In genomic region chr8:125756391-125757105, GRCm38 (mm10) we compare ENCODE assay signal across 8 mouse cellular contexts. TPM values are rescaled to one million over a fixed set of nuclear protein-coding genes. Genes with fewer than 3 reads are reported as not detected.
DNase-seq lines count a peak whose midpoint lies in the region; ATAC-seq lines count a peak whose summit lies in the region.

No protein-coding gene starts in this region.

- H3K27me3 ChIP-seq in lung, embryonic 16.5 days (ENCODE audit: control insufficient read depth, insufficient read depth, low read depth, low read length): no peaks in the 10 kb centered on the region
- no peaks in the 10 kb centered on the region for H3K27me3 ChIP-seq in heart, embryonic 16.5 days (ENCODE audit: control insufficient read depth, insufficient read depth, low read length)
- 0 out of 2 replicates have a peak, but pooled peaks cover 2% of the 10 kb centered on the region for H3K27me3 ChIP-seq in neural tube, embryonic 15.5 days (replicated peaks)

- ATAC-seq in lung, embryonic 16.5 days (ENCODE audit: low read depth): peak; percentile 59
- peak; percentile 56 for ATAC-seq in heart, embryonic 16.5 days (replicated peaks; ENCODE audit: extremely low read depth, insufficient read depth, low FRiP score)
- ATAC-seq in neural tube, embryonic 15.5 days (ENCODE audit: low FRiP score): 0 out of 2 replicates have a peak, but pooled peaks have one; percentile 40

- H3K4me3 ChIP-seq in lung, embryonic 16.5 days (ENCODE audit: low read length): no peak overlapping the region
- no peak overlapping the region for H3K4me3 ChIP-seq in heart, embryonic 16.5 days (ENCODE audit: low read length)
- no peak overlapping the region for H3K4me3 ChIP-seq in neural tube, embryonic 15.5 days (replicated peaks)

- DNase-seq in lung, postnatal 14 days: no peak
- DNase-seq in cerebellum, postnatal 25 days: peak; percentile 76 to 81
- no peak for DNase-seq in T-cell, adult 2 months (ENCODE audit: low spot score)
- no peak for DNase-seq in kidney, postnatal 36 days
- DNase-seq in ovary, postnatal 10 days (ENCODE audit: low spot score): no peak

- peaks cover 9% of the 10 kb centered on the region; the same call in 1 of the 2 replicates for H3K4me1 ChIP-seq in lung, embryonic 16.5 days (replicated peaks; ENCODE audit: control insufficient read depth, insufficient read depth, low read length)
- peaks cover 18% of the 10 kb centered on the region for H3K4me1 ChIP-seq in heart, embryonic 16.5 days (ENCODE audit: control insufficient read depth, insufficient read depth, low read length)
- peaks cover 15% of the 10 kb centered on the region for H3K4me1 ChIP-seq in neural tube, embryonic 15.5 days

- WGBS in lung, embryonic 16.5 days: 41% methylated on average over 9 of the region's 9 CpGs
- WGBS in heart, embryonic 16.5 days: 45% methylated on average over 9 of the region's 9 CpGs
- WGBS in neural tube, embryonic 15.5 days: 37% methylated on average over 9 of the region's 9 CpGs

- H3K9me3 ChIP-seq in lung, embryonic 16.5 days (ENCODE audit: control insufficient read depth, low read length): no peaks in the 10 kb centered on the region
- H3K9me3 ChIP-seq in heart, embryonic 16.5 days (replicated peaks; ENCODE audit: control insufficient read depth, low read length): no peaks in the 10 kb centered on the region
- H3K9me3 ChIP-seq in neural tube, embryonic 15.5 days (replicated peaks): no peaks in the 10 kb centered on the region

- no peaks in the 10 kb centered on the region for H3K36me3 ChIP-seq in lung, embryonic 16.5 days (ENCODE audit: control insufficient read depth, insufficient read depth, low read length)
- H3K36me3 ChIP-seq in heart, embryonic 16.5 days (ENCODE audit: control insufficient read depth, insufficient read depth): no peaks in the 10 kb centered on the region
- peaks cover 23% of the 10 kb centered on the region for H3K36me3 ChIP-seq in neural tube, embryonic 15.5 days

- H3K9ac ChIP-seq in lung, embryonic 16.5 days (ENCODE audit: low read length): peak overlapping the region; percentile 22; the same call in 1 of the 2 replicates
- no peak overlapping the region for H3K9ac ChIP-seq in heart, embryonic 16.5 days (ENCODE audit: low read length)
- no peak overlapping the region for H3K9ac ChIP-seq in neural tube, embryonic 15.5 days (replicated peaks)

- no peak overlapping the region for H3K27ac ChIP-seq in lung, embryonic 16.5 days (ENCODE audit: low read length)
- H3K27ac ChIP-seq in heart, embryonic 16.5 days (ENCODE audit: low read length): peak overlapping the region; percentile 3; the same call in 1 of the 2 replicates
- 0 out of 2 replicates have a peak overlapping the region, but pooled peaks have one; percentile 20 for H3K27ac ChIP-seq in neural tube, embryonic 15.5 days (replicated peaks)

- no peak overlapping the region for H3K4me2 ChIP-seq in lung, embryonic 16.5 days (ENCODE audit: low read depth, low read length)
- H3K4me2 ChIP-seq in heart, embryonic 16.5 days (ENCODE audit: low read depth, low read length): peak overlapping the region; percentile 13; the same call in 1 of the 2 replicates
- no peak overlapping the region for H3K4me2 ChIP-seq in neural tube, embryonic 15.5 days

RNA-seq across cellular contexts. Expression of gene Ntpcr, which starts 26.8 kb away (rescaled TPM):
- 31.4 and 35.5 TPM in 2 replicates for polyA plus RNA-seq in lung, embryonic 16.5 days (2015; fragmentation: Nextera tagmentation; extraction: Ambion mirVana)
- polyA plus RNA-seq in heart, embryonic 16.5 days (2015; fragmentation: Nextera tagmentation; extraction: Ambion mirVana): 27.1 and 30.8 TPM in 2 replicates
- 33.1 and 36.9 TPM in 2 replicates for polyA plus RNA-seq in neural tube, embryonic 15.5 days (2015; fragmentation: Nextera tagmentation; extraction: Ambion mirVana)

Comparison
In these comparisons a context has a peak if more than half of its experiments do, and no peak if none do; other contexts are left out.
1. DNase-seq: peak in cerebellum, postnatal 25 days (2 of 2); none in lung, postnatal 14 days (single experiment), T-cell, adult 2 months (single experiment), kidney, postnatal 36 days (0 of 2) and ovary, postnatal 10 days (single experiment).
2. Peak in every context shown above with its lines, with median percentiles within 50 percentile points of each other: ATAC-seq.